Mouse (Mus musculus): ENCODE measurements at regions not wholly inside any gene's neighbourhood (a gene's known extent, or its start where the extent isn't known, plus 50 kb on each side); places are given as distances from the start of the nearest gene placed in this dataset.

DNA sequence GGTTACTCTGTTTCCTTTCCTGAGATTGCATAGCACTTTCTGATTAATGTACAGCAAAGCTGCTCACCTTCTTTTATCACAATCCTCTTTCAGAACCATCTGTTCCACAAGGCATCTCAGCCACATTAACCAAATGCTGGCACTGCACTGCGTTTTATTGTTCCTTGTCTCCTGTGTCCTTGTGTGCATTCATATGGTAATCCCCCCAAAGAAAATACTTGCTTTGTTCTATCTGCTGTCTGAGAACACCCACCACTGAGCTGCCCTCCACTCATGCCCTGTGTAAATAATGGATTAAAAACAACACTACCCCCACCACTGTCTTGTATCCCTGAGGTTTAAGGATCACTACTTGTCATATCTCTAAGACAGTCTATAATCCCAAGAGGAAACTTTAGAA lies 335.1 kb downstream of the Tmem182 start:
- no peak for TF ChIP-seq TCF12 (IDR thresholded peaks at IDR 0.05; ENCODE audit: low read depth, low read length)
- no peak for TF ChIP-seq POLR2AphosphoS2 (IDR thresholded peaks at IDR 0.05; ENCODE audit: low read length)
- no peak for TF ChIP-seq MAX (IDR thresholded peaks at IDR 0.05; ENCODE audit: low read length)
- no peak for TF ChIP-seq POLR2A (IDR thresholded peaks at IDR 0.05; ENCODE audit: control insufficient read depth in 1 of 2, insufficient read depth in 1 of 2, low read depth in 1 of 2, low read length in 2 of 2, poor library complexity in 1 of 2)
- no peak for TF ChIP-seq UBTF (IDR thresholded peaks at IDR 0.05; ENCODE audit: borderline replicate concordance, insufficient read depth, low read depth, low read length)
- TF ChIP-seq HCFC1 (IDR thresholded peaks at IDR 0.05; ENCODE audit: low read depth, low read length): no peak
- no peak for TF ChIP-seq CTCF (IDR thresholded peaks at IDR 0.05 in 2 of 3, conservative IDR thresholded peaks at IDR 0.05 in 1 of 3; ENCODE audit: control insufficient read depth in 1 of 3, insufficient read depth in 1 of 3, low read depth in 2 of 3, low read length in 3 of 3, poor library complexity in 1 of 3, severe bottlenecking in 1 of 3)
